Mouse (Mus musculus): Measurements from ENCODE around the gene Fgf18.

The Fgf18 gene

GRCm38 (mm10) chr11:33071358-33071922 is 75.8 kb downstream of the Fgf18 start:
- CTCF ChIA-PET, result no interaction called here

- CTCF ChIA-PET, result no interaction called here
Measured at GRCm38 (mm10) chr11:33070520-33070919, 76.7 kb downstream of the Fgf18 start.
